Mouse (Mus musculus): ENCODE results near the gene Gnat1. TPM values are rescaled to one million over a fixed set of nuclear protein-coding genes. Genes with fewer than 3 reads are reported as not detected.

Gnat1 gene
- total RNA-seq, 2 experiments from 2014 or later = 0.60 TPM; not detected in 1

- peak; percentile 50 to 63 for DNase-seq (ENCODE audit: low spot score in 2 of 2)
These were observed 22.1 kb upstream of the Gnat1 start for GRCm38 (mm10) chr9:107701594-107701993.

- peak; percentile 64 to 82 for DNase-seq (ENCODE audit: low spot score in 2 of 2)
These were observed 20.6 kb upstream of the Gnat1 start for GRCm38 (mm10) chr9:107700114-107700571.

- no peak for DNase-seq (ENCODE audit: low spot score in 2 of 2)
These were observed 20.0 kb upstream of the Gnat1 start for GRCm38 (mm10) chr9:107699376-107699980.

GRCm38 (mm10) chr9:107698611-107699190 lies 19.2 kb upstream of the Gnat1 start:
- DNase-seq (ENCODE audit: low spot score in 2 of 2) = no peak

GRCm38 (mm10) chr9:107697811-107698521 lies 18.5 kb upstream of the Gnat1 start:
- no peak for DNase-seq (ENCODE audit: low spot score in 2 of 2)

- DNase-seq (ENCODE audit: low spot score in 2 of 2) = no peak
These were observed 17.5 kb upstream of the Gnat1 start for GRCm38 (mm10) chr9:107696845-107697610.

GRCm38 (mm10) chr9:107696106-107696479 lies 16.6 kb upstream of the Gnat1 start:
- no peak for DNase-seq (ENCODE audit: low spot score in 2 of 2)

GRCm38 (mm10) chr9:107695441-107696105 lies 16.1 kb upstream of the Gnat1 start:
- no peak for DNase-seq (ENCODE audit: low spot score in 2 of 2)

GRCm38 (mm10) chr9:107694627-107695026 lies 15.1 kb upstream of the Gnat1 start:
- no peak for DNase-seq (ENCODE audit: low spot score in 2 of 2)

- DNase-seq (ENCODE audit: low spot score in 2 of 2) = no peak
These were observed 14.0 kb upstream of the Gnat1 start for GRCm38 (mm10) chr9:107693433-107693987.

GRCm38 (mm10) chr9:107692785-107693184 lies 13.3 kb upstream of the Gnat1 start:
- no peak for DNase-seq (ENCODE audit: low spot score in 2 of 2)

GRCm38 (mm10) chr9:107690391-107690790 lies 10.9 kb upstream of the Gnat1 start:
- DNase-seq (ENCODE audit: low spot score in 2 of 2) = no peak

GRCm38 (mm10) chr9:107688939-107689338 lies 9.4 kb upstream of the Gnat1 start:
- no peak for DNase-seq (ENCODE audit: low spot score in 2 of 2)

GRCm38 (mm10) chr9:107688415-107688814 lies 8.9 kb upstream of the Gnat1 start:
- DNase-seq (ENCODE audit: low spot score in 2 of 2) = no peak

- peak in 1 of 2 experiments; percentile 67 for DNase-seq (ENCODE audit: low spot score in 2 of 2)
These were observed 5.9 kb upstream of the Gnat1 start for GRCm38 (mm10) chr9:107685231-107685981.

GRCm38 (mm10) chr9:107682405-107682804 lies 2.9 kb upstream of the Gnat1 start:
- DNase-seq (ENCODE audit: low spot score in 2 of 2) = no peak

GRCm38 (mm10) chr9:107678861-107679260 lies 651 bp downstream of the Gnat1 start:
- DNase-seq (ENCODE audit: low spot score in 2 of 2) = no peak

- DNase-seq (ENCODE audit: low spot score in 2 of 2) = peak; percentile 72 to 82
These were observed 1.5 kb downstream of the Gnat1 start for GRCm38 (mm10) chr9:107677819-107678526.

- no peak for DNase-seq (ENCODE audit: low spot score in 2 of 2)
These were observed 2.3 kb downstream of the Gnat1 start for GRCm38 (mm10) chr9:107677091-107677784.
